Mouse (Mus musculus) bone marrow macrophage, adult 2 months (primary cell): Measurements from ENCODE around the gene Gm4307.
"Not testable (repeated sequence)": the region's sequence is repeated elsewhere in the genome, so short reads cannot be mapped to it uniquely, and the experiment has no call there.

Experiments used
- CTCF ChIP-seq: IDR thresholded peaks from 2 replicates; pipeline ENCODE4 v1.5.1; 2012; ENCODE audit warnings: low read depth, mild to moderate bottlenecking, low read length, moderate library complexity
- POLR2A ChIP-seq: IDR thresholded peaks from 2 replicates; pipeline ENCODE4 v1.6.1; 2012; ENCODE audit warnings: mild to moderate bottlenecking, low read depth, low read length, borderline replicate concordance

DNA sequence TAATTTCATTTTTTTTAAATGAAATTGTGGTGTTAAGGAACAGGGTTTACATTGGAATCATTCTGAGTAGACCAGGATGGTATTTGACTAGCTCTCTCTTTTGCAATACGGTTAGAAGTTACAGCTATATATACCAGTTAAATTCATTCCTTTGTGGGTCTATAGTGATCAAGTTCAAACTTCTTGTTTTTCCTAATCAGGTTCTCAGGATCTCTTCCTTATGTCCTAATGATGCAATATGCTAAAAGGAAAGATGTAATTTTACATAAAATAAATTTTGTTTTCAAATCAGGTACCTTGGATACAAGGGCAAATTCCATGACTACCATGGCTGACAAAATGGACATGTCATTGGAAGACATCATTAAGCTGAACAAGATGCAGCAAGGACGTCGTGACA lies 10.3 kb upstream of the Gm4307 start, which contains the start of gene Gm4305:
- TF ChIP-seq CTCF, POLR2A: not testable (repeated sequence)
